Mouse (Mus musculus) intestine, embryonic 15.5 days (tissue): ENCODE measurements around the gene Gzmd. TPM values are rescaled to one million over a fixed set of nuclear protein-coding genes. Genes with fewer than 3 reads are reported as not detected.

Experiments used
- polyA plus RNA-seq: library from polyadenylated mRNA; unstranded; fragments of >200 nt; fragmentation: Nextera tagmentation; extraction: Ambion mirVana; gene quantifications from 2 replicates; pipeline ENCODE4 v1.2.1, GENCODE M21; 2015

Gene Gzmd
- polyA plus RNA-seq, 1 experiment from 2014 or later: not detected

Other genes with a start within 250 kb of the Gzmd start
- 0.18 and 0.29 TPM in 2 replicates for gene Cbln3, start 248.2 kb downstream of the Gzmd start, polyA plus RNA-seq
- 15.1 and 15.4 TPM in 2 replicates for gene Khnyn, start 247.7 kb downstream of the Gzmd start, polyA plus RNA-seq
- gene Sdr39u1, start 232.3 kb downstream of the Gzmd start, polyA plus RNA-seq: 73.6 and 80.3 TPM in 2 replicates
- gene Cma1, start 187.9 kb downstream of the Gzmd start, polyA plus RNA-seq: 1.9 and 3.3 TPM in 2 replicates
- gene Cma2, start 181.6 kb downstream of the Gzmd start, polyA plus RNA-seq: not detected in 2 replicates
- gene Mcpt1, start 114.6 kb downstream of the Gzmd start, polyA plus RNA-seq: 0.21 and 1.2 TPM in 2 replicates
- not detected in 2 replicates for gene Mcpt9, start 102.1 kb downstream of the Gzmd start, polyA plus RNA-seq
- gene Mcpt2, start 90.6 kb downstream of the Gzmd start, polyA plus RNA-seq: 0.40 and 0.58 TPM in 2 replicates
- gene Mcpt4, start 70.3 kb downstream of the Gzmd start, polyA plus RNA-seq: 0.50 and 0.59 TPM in 2 replicates
- 0.88 and 0.92 TPM in 2 replicates for gene Mcpt8, start 47.3 kb downstream of the Gzmd start, polyA plus RNA-seq
- 0.45 TPM in 1 of 2 replicates, not detected in the other for gene Ctsg, start 30.0 kb downstream of the Gzmd start, polyA plus RNA-seq
- not detected in 2 replicates for gene Gzme, start 12.0 kb downstream of the Gzmd start, polyA plus RNA-seq
- not detected in 2 replicates for gene Gzmg, start 27.0 kb upstream of the Gzmd start, polyA plus RNA-seq
- not detected in 2 replicates for gene Gzmn, start 42.0 kb upstream of the Gzmd start, polyA plus RNA-seq
- not detected in 2 replicates for gene Gzmf, start 78.8 kb upstream of the Gzmd start, polyA plus RNA-seq
- not detected in 2 replicates for gene Gzmc, start 102.0 kb upstream of the Gzmd start, polyA plus RNA-seq
- 1.2 and 1.4 TPM in 2 replicates for gene Gzmb, start 129.7 kb upstream of the Gzmd start, polyA plus RNA-seq
- 0.26 and 0.91 TPM in 2 replicates for gene Atp12a, start 232.5 kb upstream of the Gzmd start, polyA plus RNA-seq